Mouse (Mus musculus): ENCODE results near the gene Gabbr2. TPM values are rescaled to one million over a fixed set of nuclear protein-coding genes. Genes with fewer than 3 reads are reported as not detected.

Gene Gabbr2
- total RNA-seq, 2 experiments from 2014 or later, result 242 to 264 TPM

DNA sequence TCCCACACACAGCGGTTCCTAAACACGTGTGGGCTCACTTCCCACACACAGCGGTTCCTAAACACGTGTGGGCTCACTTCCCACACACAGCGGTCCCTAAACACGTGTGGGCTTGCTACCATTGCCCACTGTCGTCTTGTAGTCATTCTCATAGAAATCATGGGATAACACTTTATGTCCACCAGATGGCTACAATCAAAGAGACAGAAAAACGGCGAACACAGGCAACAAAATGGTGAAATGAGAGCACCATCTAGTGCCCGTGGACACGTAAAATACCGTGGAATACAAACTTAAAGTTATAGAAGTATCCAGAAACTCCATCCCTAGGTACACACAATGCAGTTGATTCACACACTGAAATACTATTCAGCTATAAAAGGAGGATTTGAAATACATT lies 285.9 kb downstream of the Gabbr2 start:
- no peak for DNase-seq (ENCODE audit: extremely low spot score in 1 of 2, low spot score in 2 of 2)
- intact Hi-C loops (cut with DNase I), result no loop called here

DNA sequence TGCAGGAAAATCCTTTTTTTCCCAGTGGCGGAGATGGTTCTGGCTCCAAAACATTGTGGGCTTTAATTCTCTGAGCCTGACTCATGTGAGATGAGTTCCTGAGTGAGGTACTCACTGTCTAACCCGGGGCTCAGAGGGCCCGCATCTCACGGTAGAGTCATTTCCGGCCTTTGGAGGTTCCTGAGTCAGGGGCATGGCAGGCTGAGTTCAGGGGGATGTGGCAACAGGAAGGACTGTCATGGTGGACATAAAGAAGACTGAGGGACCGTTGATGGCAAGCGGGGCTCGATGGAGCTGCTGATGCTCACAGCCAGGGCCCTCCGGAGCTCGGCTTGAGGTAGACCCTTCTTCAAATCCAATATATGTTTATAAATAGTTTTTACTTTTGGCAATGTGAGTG lies 288.5 kb downstream of the Gabbr2 start:
- intact Hi-C loops (cut with DNase I), result no loop called here
- no peak for DNase-seq (ENCODE audit: extremely low spot score in 1 of 2, low spot score in 2 of 2)

DNA sequence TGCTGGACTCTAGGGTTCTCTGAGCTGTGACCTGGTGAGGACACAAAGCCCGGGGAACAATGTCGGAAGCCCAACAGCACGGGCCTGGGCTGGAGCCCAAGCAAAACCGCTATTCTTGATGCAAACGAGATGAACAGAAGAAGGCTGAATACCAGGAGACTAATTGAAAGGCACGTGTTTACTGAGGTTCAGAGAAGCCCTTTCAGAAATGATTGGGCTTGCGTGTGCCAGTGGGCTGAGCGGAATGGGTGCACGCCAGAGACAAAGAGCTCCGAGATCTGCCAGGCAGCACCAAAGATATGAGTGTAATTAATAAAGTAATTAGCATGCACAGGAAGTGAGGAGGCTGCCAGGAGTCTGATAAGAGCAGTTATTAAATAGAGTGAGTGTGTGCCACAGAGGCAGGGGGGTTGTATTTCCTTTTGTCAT lies 291.4 kb downstream of the Gabbr2 start:
- intact Hi-C loops (cut with DNase I), result no loop called here
- DNase-seq (ENCODE audit: extremely low spot score in 1 of 2, low spot score in 2 of 2), result no peak

DNA sequence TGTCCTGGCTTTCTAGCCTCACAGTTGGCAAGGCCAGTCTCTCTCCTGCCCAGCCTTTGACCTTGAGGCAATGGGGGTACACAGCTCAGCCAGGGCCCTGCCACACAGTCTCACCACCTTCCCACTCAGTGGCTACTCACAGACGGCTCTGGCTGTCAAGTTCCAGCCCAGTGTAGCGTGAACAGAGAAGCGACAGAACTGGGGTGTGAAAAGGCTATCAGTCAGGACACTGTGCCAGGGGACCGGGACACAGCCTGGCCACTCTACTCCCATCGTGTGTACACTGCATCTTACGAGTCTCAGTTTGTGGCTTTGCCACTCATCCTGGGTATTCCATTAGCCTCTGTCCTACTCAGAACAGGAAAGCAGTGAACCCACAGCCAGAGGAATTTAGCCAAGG lies 295.2 kb downstream of the Gabbr2 start:
- intact Hi-C loops (cut with DNase I), result no loop called here
- no peak for DNase-seq (ENCODE audit: extremely low spot score in 1 of 2, low spot score in 2 of 2)

DNA sequence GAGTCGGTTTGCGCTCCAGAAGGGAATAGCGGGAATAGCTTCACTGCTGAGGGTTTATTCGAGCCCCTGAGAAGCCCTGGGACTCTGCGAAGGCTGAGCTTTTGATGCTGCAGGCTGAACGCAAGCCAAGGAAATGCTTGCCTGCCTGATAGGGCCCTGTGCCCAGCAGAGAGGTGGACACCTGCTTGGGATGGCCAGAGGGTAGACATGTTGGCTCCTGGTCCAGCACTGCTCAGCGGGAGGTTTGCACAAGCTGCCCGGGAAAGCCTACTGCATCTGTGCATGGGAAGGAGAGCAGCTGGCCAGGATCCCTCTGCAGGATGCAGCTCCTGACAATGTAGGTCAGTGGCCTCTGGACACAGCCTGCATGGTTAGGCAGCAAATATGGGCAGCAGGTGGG lies 301.1 kb downstream of the Gabbr2 start:
- intact Hi-C loops (cut with DNase I), result no loop called here
- no peak for DNase-seq (ENCODE audit: extremely low spot score in 1 of 2, low spot score in 2 of 2)

DNA sequence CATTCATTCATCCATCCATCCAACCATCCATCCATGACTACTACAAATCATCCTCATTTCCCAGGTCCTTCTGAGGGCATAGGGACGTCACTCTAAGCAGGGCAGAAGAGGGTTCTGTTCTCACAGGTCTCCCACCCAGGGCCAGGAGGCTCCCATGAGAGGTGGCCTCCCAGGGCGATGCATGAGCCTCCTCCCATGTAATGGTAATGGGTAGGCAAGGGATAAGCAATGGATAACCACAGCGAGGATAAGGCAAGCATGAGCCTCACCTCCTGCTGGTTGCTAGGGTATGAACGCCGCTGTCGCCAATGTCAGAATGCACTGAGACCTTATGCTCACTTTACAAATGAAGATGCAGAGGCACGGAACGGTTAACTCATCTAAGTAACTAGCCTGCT lies 301.7 kb downstream of the Gabbr2 start:
- intact Hi-C loops (cut with DNase I), result no loop called here

DNA sequence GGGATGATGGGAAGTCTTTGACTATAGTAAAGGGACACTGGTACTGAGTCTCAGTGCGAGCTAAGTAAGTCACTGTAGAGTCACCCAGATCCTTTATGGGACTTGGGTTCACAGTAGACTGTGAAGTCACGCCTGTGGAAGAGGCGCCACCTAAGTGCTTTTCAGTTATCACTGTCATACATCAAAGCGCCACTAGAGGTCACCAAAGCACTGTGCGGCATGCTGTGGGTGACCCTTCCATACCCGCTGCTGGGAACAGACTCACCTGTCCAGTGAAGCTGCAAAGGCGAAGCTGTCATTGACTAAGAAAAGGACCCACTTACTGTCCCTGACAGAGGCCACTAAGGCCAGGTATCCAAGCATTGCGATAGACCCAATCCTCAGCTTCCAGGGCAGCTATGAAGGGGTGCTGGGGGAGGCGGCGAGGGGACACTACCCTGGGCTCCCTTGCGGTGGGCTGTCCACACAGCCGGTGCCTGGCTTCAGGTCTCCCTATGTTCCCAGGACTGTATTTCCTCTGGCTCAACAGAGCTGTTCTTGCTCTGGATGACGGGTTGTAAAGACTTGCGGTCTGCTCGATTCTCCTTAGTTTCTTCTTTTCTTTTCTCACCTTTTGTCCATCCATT lies 302.2 kb downstream of the Gabbr2 start:
- intact Hi-C loops (cut with DNase I), result loop anchor here (2.0 kb wide), 1 partner anchor 347 kb away; no protein-coding TSS in a partner anchor
- peak; percentile 67 for DNase-seq (ENCODE audit: extremely low spot score in 1 of 2, low spot score in 2 of 2)

More for the DNA sequence above, 301.7 kb downstream of the Gabbr2 start:
- DNase-seq (ENCODE audit: extremely low spot score in 1 of 2, low spot score in 2 of 2), result no peak

DNA sequence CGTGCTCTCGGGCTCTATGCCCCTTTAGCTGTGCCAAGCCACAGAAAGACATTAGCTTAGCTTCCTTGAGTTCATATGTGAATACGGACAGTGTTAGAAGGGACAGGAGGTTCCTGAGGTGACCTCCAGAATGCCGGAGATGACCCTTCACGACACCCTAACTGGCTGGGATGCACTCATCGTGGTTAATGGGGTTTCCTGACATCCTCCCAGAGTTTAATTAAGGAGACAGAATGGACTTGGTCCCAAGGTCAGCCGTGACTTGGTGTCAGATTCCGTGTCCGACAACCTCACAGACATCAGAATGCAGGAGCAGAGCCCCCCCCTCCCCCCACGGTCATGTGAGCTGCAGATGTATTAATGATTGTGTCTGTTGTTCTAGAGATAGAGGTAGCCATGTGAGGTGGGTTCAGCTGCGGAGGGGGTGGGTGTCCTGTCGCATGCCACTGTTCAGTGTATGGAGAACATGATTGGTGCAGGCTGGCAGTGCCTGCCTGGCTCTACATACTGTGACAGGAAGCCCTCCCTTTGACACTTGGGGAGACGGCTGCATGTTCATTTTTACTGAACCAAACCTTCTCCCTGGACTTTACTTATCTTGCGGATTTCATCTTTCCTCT lies 303.4 kb downstream of the Gabbr2 start:
- intact Hi-C loops (cut with DNase I), result loop anchor here (2.0 kb wide), 1 partner anchor 348 kb away; no protein-coding TSS in a partner anchor
- DNase-seq (ENCODE audit: extremely low spot score in 1 of 2, low spot score in 2 of 2), result no peak

DNA sequence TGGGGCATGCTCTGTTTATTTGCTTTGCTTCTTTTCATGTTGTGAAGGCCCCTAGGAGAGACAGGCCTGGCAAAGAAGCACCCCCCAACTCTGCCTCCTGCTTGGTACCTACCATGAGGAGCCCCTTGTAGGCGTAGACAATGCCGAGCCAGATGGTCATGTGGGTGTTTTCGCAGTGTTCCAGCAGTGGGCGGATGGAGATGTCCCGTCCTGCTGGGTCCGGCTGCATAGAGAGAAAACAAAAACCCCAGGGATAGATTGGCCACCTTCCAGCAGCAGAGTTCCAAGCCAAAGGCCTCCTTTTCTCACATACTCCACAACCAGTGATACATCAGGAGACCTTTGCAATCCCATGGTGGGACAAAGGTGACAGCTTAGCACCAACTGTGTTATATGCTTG lies 307.5 kb downstream of the Gabbr2 start:
- DNase-seq (ENCODE audit: extremely low spot score in 1 of 2, low spot score in 2 of 2), result peak; percentile 77 to 87
- intact Hi-C loops (cut with DNase I), result no loop called here

DNA sequence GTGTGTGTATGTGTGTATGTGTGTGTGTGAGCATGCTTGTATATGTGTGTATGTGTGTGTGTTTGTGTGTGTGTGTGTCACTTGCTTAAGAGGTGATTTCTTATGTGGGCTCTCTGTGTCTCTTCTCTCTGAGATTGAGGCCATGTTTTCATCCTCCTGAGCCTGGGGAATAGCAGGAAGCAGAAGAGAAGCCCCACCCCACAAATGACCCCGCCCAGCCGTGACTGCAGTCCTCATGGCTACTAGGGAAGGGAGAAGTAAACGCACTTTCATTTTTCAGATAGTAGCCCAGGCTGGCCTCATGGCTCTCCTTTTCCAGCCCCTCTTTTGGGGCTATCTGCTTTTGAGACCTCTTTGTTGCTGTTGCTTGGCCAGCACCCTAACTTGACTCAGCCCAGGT lies 315.0 kb downstream of the Gabbr2 start:
- DNase-seq (ENCODE audit: extremely low spot score in 1 of 2, low spot score in 2 of 2), result no peak
- intact Hi-C loops (cut with DNase I), result no loop called here

DNA sequence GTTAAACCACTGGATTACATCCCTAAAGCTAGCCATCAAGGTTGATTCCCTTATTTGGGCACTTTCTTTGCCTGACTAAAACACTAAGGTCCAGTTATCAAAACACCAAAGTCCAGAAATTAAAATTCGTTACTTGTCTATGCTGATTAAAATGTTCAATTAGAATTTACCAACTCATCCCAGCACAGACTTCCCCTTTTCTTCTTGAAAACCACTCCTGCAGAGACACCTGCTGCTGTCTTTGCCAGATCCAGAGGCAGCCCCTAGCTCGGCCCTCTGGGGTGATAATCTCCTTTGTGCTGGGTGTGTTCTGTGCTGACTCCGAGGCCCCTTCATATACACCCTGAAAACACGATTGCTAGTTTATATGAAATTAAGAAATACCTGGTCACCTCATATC lies 315.7 kb downstream of the Gabbr2 start:
- no peak for DNase-seq (ENCODE audit: extremely low spot score in 1 of 2, low spot score in 2 of 2)
- intact Hi-C loops (cut with DNase I), result no loop called here

DNA sequence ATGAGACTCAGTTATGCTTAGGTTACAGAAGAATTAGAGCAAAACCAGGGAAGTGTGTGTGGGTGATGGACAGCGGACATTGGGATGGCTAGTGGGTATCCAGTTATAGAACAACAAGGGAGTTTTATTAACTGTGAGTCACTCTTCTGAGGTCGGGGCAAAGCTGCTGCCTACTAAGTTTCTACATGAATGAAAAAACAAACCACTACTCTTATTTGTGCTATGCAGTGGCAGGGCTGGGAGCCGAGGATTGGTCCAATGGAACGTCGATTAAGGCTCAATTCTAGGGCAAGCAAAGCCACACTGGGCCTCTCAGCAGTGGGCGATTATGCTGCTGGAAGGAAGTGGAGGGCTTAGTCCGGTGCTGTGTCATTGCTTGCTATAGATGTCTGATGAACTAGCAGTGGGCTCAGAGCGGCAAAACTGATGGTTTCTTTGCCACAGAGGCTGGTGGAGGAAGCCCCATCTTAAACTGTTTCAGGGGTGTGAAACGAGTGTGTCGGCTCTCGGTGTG lies 316.3 kb downstream of the Gabbr2 start:
- no peak for DNase-seq (ENCODE audit: extremely low spot score in 1 of 2, low spot score in 2 of 2)
- intact Hi-C loops (cut with DNase I), result no loop called here

DNA sequence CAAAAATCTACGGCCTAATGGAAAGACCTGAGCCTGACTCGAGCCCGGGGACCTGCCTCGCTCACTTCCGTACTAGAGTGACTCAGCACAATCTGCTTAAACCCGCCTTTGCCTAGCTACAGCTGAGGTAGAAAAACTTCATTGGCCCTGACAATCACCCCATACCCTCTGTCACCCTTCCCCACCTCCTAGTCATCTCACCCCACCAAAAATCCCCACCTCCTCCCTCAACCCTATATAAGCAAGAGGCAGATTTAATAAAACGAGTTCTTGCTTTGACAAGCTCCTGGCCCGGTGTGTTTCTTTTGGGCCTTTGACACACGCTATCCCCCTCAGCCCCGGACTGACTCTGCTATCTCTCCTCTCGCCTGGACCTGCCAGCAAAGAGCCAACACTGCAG lies 323.1 kb downstream of the Gabbr2 start:
- DNase-seq (ENCODE audit: extremely low spot score in 1 of 2, low spot score in 2 of 2), result peak in 1 of 2 experiments; percentile 14
- intact Hi-C loops (cut with DNase I), result no loop called here

DNA sequence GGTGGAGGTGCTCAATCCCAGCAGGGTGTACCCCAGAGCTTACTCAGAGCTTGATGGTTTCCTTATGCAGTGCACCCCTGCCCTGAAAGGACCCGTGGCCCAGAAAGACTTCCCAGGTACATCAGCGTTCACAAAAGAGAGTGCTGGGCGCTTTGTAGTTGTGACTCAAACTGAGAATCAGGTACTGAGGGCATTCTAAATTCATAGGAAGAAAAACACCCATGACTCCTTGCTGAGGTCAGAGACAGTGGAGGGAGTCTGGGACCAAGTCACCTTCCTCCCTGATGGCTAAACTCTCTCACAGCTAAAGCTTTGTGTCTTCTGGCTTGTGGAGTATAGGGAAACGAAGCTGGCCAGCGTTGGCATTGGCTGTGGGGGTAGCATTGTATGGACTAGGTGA lies 325.3 kb downstream of the Gabbr2 start:
- peak in 1 of 2 experiments; percentile 11 for DNase-seq (ENCODE audit: extremely low spot score in 1 of 2, low spot score in 2 of 2)
- intact Hi-C loops (cut with DNase I), result no loop called here

DNA sequence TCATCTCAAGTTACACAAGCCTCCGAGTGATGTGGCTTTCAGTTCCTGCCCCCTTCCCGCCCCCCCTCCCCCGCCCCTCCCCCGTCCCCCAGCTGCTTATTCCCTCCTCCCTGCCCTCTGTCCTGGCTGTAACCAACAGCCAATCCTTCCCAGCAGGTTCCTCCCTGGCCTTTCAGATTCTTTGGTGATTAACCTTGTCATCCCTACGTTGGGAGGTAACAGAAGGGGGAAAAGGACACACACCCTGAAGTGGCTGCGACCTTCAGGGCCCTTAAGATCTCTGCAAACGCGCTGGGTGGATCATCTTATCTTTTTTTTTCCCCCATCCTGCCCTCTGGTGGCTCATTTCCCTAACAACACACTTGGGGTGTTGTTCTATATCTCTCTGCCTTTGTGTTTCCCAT lies 326.3 kb downstream of the Gabbr2 start:
- intact Hi-C loops (cut with DNase I), result no loop called here
- DNase-seq (ENCODE audit: extremely low spot score in 1 of 2, low spot score in 2 of 2), result no peak

DNA sequence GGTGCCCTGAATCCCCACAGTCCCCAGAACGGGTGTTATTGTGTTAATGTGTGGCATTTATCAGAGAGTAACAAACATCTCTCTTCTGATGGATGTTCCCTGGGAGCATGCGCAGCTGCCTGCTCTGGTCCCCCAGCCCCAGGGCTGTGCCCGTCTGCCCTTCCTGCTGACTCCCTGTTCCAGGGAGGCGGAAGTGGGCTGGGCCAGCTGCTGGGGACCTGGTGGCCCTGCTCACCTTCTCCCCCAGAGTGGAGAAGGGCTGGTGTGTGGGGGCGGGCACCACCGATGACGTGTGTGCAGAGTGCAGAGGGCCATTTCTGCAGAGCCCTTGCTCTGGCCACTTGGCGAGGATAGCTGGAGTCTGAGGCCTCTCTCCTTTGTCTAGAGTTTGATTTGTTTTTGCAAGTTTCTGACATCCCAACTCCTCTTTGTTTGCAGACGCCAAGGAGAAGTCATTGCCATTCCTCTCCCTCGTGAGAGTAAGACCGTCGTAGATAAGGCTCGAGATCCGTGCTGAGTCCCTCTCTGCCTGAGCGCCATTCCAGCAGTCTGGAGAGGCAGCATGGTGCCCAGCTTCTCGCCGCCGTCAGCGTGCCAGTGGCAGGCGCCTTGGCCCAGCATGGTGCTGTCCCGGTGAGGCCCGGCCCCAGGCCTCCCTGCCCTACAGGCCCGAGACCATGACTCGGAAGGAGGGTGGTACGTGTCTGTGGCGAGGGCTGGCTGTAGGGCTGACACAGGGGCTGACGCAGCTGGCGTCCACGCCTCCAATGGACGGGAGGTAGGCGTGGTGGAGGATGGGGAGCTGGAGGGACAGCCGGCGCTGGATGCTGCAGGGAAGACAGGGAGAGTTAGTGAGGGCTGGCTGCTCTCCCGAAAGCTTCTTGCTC lies 327.3 kb downstream of the Gabbr2 start:
- intact Hi-C loops (cut with DNase I), result no loop called here

DNA sequence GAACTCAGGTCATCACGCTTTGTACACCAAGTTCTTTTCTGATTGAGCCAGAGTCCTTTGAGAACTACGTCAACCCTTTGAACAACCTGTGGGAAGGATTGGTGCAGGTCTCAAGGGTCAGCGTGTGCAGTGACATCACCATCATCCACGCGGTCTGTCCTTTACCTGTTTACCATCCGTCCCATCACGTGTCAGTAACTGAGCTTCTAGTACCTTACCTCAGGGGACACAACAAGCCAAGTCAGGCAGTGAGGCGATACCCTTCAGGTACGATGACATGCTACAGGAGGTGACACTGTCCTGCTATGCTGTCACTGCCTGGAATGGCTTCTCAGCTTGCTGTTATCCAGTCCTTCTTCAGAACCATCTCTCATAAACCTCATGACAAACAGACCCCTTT lies 330.2 kb downstream of the Gabbr2 start:
- intact Hi-C loops (cut with DNase I), result no loop called here
- DNase-seq (ENCODE audit: extremely low spot score in 1 of 2, low spot score in 2 of 2), result peak in 1 of 2 experiments; percentile 7

More for the DNA sequence above, 327.3 kb downstream of the Gabbr2 start:
- DNase-seq (ENCODE audit: extremely low spot score in 1 of 2, low spot score in 2 of 2), result peak in 1 of 2 experiments; percentile 75

DNA sequence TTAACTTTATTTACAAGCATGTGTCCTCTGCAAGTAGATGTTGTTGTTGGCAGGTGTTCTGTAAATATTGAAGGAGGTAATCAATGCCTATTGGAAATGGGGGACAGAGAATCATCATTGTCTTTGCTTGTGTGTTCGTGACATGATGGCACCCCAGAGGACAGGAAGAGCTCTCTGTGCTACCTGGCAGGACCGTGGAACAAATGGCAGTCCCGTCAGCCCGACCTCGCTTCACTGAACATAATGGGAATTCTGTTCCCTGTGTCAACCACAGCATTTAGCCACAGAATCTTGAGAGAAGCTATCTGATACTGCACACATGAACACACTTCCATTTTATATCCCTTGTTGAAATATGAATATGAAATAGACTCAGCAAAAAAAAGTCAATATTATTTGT lies 332.7 kb downstream of the Gabbr2 start:
- intact Hi-C loops (cut with DNase I), result loop anchor here (10.0 kb wide), 1 partner anchor 124 kb away; the partner anchor contains the start of gene Trim14
- no peak for DNase-seq (ENCODE audit: extremely low spot score in 1 of 2, low spot score in 2 of 2)

DNA sequence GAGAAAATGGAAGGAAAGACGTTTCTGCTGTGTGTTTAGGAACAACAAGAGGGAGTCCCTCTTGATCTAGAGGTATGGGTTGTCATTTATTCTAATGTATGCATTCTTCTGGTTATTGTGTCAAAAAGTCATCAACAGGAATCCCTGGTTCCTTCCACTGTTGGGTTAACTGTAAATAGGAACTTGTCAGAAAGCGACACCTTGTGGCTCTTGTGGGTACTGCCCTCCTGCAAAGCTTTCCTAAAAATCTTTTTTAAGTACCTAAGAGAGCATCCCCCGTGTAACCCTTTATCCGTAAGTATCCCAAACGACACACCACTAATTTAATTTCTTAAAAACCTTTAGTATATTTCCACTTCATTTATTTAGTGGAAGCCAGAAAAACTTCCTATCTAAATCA lies 334.6 kb downstream of the Gabbr2 start:
- intact Hi-C loops (cut with DNase I), result loop anchor here (1.0 to 10.0 kb wide), 2 partner anchors 46 to 122 kb away; partner anchors contain the start of gene Trim14

More for the DNA sequence above, 334.6 kb downstream of the Gabbr2 start:
- DNase-seq (ENCODE audit: extremely low spot score in 1 of 2, low spot score in 2 of 2), result peak; percentile 64 to 69

Measured in left cerebral cortex, postnatal 10 days (tissue).